18 mouse cellular contexts compared by ENCODE assay signal in genomic region chr3:116701601-116702000, GRCm38 (mm10). TPM values are rescaled to one million over a fixed set of nuclear protein-coding genes. Genes with fewer than 3 reads are reported as not detected.
"Had no signal": no experiment of that assay in that cellular context is flagged by ENCODE, and none has a peak within 500 bp of the region (broad histone marks: within the 10 kb centered on the region; RNA-seq: fewer than 3 reads in every experiment).

No protein-coding gene starts in this region.

- H3K4me1 ChIP-seq: limb, embryonic 13.5 days; midbrain, embryonic 12.5 days had no signal

- H3K9ac ChIP-seq: limb, embryonic 13.5 days; midbrain, embryonic 12.5 days had no signal

- H3K27me3 ChIP-seq: limb, embryonic 13.5 days; midbrain, embryonic 12.5 days had no signal

- H3K4me2 ChIP-seq: limb, embryonic 13.5 days; liver, embryonic 11.5 days; midbrain, embryonic 12.5 days had no signal

- ATAC-seq: intestine, embryonic 16.5 days; midbrain, embryonic 16.5 days had no signal

- H3K27ac ChIP-seq: limb, embryonic 13.5 days; midbrain, embryonic 12.5 days had no signal

- H3K36me3 ChIP-seq: midbrain, embryonic 12.5 days had no signal

- H3K9me3 ChIP-seq: limb, embryonic 13.5 days; midbrain, embryonic 12.5 days had no signal

- DNase-seq: kidney, adult 2 months; kidney, postnatal 36 days; layer of hippocampus, adult 9-11 months; left cerebral cortex, postnatal 4 days; lung, adult 18-20 months; right cerebral cortex, postnatal 14 days; thymus, postnatal 4 days had no signal

- H3K4me3 ChIP-seq: limb, embryonic 13.5 days; midbrain, embryonic 12.5 days had no signal

RNA-seq across cellular contexts. Expression of gene Gm43191, which starts 20.5 kb away (rescaled TPM):
- total RNA-seq: layer of hippocampus, adult 18-20 months; megakaryocyte-erythroid progenitor cell, adult 5-6 weeks had no signal
- polyA plus RNA-seq: intestine, embryonic 16.5 days; kidney, adult 2 months; limb, embryonic 13.5 days; lung, embryonic 16.5 days; midbrain, embryonic 12.5 days; midbrain, embryonic 16.5 days; neural tube, embryonic 14.5 days; small intestine, adult 2 months; testis, adult 2 months had no signal
